Mouse (Mus musculus) left cerebral cortex, postnatal 10 days (tissue): ENCODE measurements around the gene Arfip2. TPM values are rescaled to one million over a fixed set of nuclear protein-coding genes. Genes with fewer than 3 reads are reported as not detected.

Source experiments
- DNase-seq, 2 experiments: peaks; one replicate each; pipeline ENCODE4 v3.0.0; 2021 to 2022; ENCODE audit warnings: low spot score in 2 of 2, mixed read lengths in 1 of 2; ENCODE audit errors: extremely low spot score in 1 of 2
- intact Hi-C: fragments of 180-260 bp; cut with DNase I; formaldehyde crosslinking; loops from one replicate; pipeline ENCODE4 v1.15.1; 2025
- total RNA-seq, 2 experiments: library from RNA; stranded (reverse); gene quantifications; 2 replicates each; pipeline ENCODE4 v1.2.3; 2021

Arfip2 gene
- total RNA-seq, result 10 to 100 TPM; 88.1 to 97.9 TPM

DNA sequence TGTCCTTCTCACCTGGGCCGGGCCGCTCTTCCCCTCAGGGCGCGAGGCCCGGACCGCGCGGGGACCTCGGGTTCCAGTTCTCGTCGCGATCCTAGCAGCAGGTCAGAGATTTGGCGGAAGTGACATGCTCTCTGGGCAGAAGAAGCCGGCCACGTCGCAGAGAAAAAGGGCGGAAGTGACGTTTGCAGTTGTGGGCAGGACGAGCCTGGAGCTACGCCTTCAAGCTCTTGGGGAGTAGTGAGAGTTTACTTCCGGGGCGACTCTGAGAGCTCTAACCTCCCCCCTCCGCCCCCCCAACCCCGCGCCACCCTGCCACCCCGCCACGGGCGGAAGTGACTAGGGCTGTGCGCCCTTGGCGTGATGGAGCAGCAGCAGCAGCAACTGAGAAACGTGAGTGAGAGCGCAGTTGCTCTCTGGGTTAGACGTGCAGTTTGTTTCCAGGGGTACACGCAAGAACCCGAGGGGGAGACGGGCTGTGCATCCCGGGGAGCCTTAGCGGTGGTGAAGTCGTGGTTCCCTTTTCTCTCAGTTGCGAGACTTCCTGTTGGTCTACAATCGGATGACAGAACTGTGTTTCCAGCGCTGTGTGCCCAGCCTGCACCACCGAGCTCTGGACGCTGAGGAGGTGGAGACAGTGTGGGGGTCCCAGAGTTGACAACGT, at the start of gene Arfip2, which contains the start of gene Gm45799:
Arfip2 (minus strand) TSS at position 184 of the 661 bp plus-strand sequence.
Gm45799 (plus strand) TSS at position 320 of the 661 bp plus-strand sequence.
- intact Hi-C loops, result loop anchor here (5.0 kb wide), 1 partner anchor 172 kb away; the partner anchor contains the start of gene Mrpl17
- peak; percentile 96 to 99 for DNase-seq

DNA sequence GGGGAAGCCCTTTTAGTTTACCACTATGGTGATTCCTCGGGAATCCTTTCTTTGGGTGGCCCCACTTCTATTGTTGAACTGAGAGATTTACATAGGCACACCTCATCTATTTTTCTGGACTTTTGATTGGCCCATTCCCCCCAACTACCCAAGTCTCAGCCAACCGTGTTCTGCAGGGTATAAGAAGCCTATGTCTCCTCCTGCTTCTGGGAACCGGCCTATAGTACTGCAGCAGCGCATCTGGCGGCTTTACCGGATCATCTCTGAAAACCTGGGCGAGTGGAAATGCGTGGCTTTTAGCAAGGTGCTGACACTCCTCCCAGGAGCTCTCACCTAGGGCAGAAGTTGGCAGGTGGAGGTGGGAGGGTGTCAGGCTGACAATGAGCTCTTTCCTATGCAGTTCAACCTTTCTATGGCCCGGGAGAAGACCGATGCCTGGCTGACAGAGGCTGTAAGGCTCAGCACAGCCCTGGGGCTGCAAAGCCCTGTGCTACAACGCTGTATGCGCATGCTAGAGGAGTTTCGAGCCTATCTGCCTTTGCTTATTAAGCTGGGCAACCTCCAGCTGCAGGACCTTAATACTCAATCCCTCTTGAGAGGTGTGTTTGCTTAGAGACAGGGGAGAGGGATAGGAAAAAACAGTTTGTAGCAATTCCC, 45.5 kb upstream of the Arfip2 start:
- DNase-seq, result no peak
- intact Hi-C loops, result no loop called here

DNA sequence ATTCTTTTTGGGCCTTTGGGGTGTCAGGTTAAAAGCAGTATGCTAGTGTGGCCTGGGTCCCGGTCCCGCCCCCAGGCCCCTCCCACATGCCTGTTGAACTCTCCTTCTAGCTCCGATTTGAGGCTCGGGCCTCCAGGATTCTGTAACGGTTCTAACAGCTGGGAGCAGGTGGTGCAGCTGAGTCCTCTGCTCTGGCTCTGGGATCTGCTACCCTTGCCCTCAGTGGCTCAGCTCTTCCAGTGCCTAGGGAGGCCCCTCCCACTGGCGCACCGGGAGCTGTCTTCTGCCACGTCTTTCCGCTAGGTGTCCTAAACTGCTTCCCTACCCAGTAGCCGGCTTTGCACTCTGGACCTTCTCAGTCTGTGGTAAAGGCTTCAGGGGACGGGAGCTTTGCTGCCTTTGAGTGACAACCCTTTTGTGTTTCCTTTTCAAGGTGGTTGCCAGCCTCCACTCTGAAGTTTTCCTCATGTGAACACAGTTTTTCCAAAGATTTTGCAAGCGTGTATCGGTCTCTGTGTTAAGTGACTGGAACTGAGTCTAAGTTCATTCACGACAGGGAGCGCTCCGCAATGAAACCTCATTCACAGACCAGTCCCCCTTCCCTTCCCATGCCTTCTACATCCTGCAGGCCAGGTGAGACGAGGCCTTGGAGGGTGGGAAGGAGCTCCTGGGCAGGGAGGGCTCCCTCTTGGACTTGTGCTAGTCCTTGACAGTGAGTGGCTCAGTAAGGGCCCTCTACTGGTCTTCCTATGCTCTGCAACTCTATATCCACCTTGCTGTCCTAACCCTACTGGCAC, 10.6 kb upstream of the Arfip2 start, which contains the start of gene Dnhd1:
Dnhd1 (plus strand) TSS at position 189 of the 797 bp plus-strand sequence.
- intact Hi-C loops, result loop anchor here (5.0 kb wide), 1 partner anchor 76 kb away; no protein-coding TSS in a partner anchor
- DNase-seq, result peak in 1 of 2 experiments; percentile 79

DNA sequence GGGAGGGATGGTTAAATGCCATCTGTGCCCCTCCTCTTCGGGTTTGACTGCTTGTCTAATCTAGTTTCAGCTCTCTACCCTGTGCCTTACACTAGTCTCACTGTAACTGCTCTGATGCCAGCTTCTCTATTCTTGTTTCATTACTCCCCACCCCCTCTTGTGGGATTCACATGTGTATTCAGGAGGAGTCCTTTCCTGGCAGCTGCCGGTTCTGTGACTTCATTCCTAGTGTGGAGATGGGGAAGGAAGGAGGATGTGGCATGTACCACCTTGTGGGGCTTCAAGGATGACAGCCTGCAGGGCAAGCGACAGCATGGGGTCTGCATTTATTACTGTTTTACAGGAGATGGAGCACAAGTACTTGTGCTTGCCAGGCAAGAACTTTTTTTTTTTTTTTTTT, 1.7 kb upstream of the Arfip2 start:
- intact Hi-C loops, result loop anchor here (5.0 kb wide), 1 partner anchor 170 kb away; the partner anchor contains the start of gene Mrpl17

DNA sequence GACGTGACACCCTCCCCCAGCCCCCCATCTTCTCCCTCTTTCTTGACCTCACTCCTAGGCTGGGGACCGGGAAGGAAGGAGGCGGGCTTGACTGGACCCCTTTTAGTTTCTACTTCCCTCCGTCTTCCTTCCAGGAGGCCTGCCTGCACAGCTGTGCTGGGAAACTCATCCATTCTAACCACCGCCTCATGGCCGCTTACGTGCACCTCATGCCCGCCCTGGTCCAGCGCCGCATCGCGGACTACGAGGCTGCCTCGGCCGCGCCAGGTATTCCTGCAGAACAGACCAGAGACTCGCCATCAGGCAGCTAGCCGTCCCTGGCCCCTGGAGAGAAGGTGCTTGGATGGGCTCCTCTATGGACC, 659 bp upstream of the Arfip2 start:
- intact Hi-C loops, result loop anchor here (5.0 kb wide), 1 partner anchor 171 kb away; the partner anchor contains the start of gene Mrpl17
- DNase-seq, result no peak

More for the DNA sequence above, 1.7 kb upstream of the Arfip2 start:
- peak in 1 of 2 experiments; percentile 21 for DNase-seq

DNA sequence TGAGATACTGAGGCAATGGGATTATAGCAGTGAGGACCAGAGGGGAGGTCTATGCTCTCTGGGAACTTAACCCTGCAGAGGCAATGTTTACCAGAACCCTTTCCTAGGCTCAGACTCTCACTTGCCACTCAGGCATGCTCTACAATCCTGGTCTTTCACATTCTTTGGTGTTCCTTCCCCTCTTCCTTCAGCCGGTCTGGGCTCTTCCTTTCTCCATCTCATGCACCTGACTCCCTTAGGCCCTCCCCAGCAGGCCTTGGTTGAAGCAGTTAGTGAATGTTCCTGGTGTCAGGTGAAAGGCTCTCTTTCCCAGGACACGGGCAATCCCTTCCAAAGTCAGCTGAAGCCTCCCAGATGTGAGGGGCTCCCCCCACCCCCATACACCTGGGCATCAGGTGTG, 460 bp downstream of the Arfip2 start, which contains the start of gene Timm10b:
Timm10b (plus strand) TSS at position 301 of the 400 bp plus-strand sequence.
- DNase-seq, result no peak
- intact Hi-C loops, result loop anchor here (5.0 to 10.0 kb wide), 2 partner anchors 95 to 173 kb away; partner anchors contain the start of genes Ilk, Mrpl17 and Rrp8

DNA sequence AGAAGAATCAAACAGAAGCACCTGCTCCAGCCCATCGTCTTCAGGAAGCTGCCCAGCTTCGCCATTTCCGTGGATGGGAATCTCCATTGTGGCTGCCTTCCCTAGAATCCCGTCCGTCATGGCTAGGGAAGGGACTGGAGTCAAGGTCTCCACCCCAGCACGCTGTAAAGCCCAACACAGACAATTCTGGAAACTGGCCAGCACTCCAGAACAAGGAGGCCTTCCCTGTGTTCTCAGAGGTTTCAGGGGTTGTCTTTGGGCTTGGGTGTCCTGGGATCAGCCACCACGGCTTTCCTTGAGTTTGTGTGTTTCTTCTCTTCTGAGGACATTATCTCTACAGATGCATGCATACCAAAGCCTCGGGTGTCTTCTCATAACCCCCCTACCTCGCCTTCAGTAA, 912 bp downstream of the Arfip2 start:
- peak in 1 of 2 experiments; percentile 45 for DNase-seq

DNA sequence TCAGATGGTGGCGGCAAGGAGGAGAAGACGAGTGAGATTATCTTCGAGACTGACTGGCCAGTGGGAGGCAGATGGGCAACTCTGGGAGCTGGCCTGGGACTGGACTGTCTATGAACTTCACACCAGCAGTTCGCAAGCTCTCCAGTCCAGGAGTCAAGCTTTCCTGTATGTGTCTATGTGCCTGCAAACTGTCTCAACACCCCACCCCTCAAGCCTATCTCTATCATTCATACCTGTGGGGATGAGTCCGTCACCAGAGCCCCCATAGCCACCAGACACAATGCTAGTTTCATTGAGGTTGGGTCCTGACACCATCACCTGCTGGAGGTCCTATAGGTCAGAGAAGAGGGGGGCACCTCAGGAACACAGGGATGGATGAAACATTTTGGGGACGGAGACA, 1.4 kb downstream of the Arfip2 start:
- intact Hi-C loops, result loop anchor here (10.0 kb wide), 1 partner anchor 96 kb away; the partner anchor contains the start of genes Ilk and Rrp8

More for the DNA sequence above, 912 bp downstream of the Arfip2 start:
- intact Hi-C loops, result loop anchor here (10.0 kb wide), 1 partner anchor 95 kb away; the partner anchor contains the start of genes Ilk and Rrp8

DNA sequence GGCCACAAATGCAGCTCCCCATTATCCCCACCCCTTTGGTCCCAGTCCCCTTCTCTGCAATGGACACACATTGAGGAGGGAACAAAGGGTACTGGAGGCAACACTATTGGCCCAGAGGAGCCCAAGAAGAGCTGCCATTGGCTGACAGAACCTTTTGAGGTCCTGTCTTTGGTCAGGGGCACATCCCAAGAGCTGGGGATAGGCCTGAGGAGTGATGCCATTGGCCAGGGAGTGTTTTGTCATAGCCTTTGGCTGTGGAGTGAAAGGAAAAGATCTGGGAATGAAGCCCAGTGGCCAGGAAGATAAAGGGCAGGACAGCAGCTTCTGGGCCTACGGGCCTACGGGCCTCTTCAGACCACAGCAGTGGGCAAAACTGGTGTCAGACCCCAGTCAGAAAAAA, 4.5 kb downstream of the Arfip2 start:
- intact Hi-C loops, result loop anchor here (10.0 kb wide), 1 partner anchor 99 kb away; the partner anchor contains the start of genes Ilk and Rrp8
- DNase-seq, result no peak

More for the DNA sequence above, 1.4 kb downstream of the Arfip2 start:
- no peak for DNase-seq

DNA sequence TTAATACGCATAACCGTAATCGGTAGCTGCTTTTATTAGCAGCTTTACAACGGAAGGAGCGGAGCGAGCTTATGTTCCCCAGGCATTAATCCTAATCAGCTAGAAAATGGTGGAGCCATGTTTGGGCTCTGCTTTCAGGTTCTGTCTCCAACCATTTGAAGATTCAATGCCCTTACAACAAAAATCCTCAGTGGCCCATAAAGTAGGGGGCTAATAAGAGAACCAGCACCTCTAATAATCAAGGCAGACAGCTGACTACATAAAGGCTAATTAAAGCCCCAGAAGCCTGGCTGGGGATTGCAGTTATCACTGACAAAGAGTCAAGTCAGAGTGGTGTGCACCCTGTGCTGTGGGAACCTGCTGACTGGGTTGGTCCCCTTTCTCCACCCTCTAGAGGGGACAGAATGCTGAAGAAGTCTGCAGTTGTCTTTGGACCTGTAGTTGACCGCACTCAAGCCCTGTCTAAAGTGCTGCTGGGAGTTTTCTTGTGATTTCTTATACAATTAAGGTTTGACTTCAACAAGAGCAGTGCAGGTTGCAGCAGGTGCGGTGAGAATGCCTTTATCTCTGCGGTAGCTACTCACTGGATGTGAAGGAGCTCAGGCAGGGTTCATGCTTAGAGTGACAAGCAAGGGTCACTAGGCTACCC, 5.8 kb downstream of the Arfip2 start:
- DNase-seq, result no peak
- intact Hi-C loops, result loop anchor here (5.0 to 10.0 kb wide), 2 partner anchors 57 to 100 kb away; partner anchors contain the start of genes Ilk and Rrp8

DNA sequence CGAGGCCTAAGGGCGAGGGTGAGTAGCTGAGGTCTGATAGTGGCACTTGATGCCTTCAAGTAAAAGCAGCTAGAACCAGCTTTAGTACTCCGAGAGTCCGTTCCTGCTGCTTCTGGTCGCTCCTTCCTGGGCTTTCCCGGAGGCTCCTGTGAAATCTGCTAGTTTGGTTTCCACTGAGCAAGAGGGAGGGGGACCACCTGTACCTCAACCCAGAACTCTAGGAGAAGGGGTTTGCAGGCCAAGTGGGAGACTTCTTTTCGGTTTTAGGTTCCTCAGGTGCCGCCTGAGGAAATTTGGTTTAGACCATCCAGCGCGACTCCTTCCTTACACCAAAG, 6.4 kb downstream of the Arfip2 start:
- intact Hi-C loops, result loop anchor here (5.0 to 10.0 kb wide), 2 partner anchors 56 to 101 kb away; partner anchors contain the start of genes Ilk and Rrp8
- no peak for DNase-seq

DNA sequence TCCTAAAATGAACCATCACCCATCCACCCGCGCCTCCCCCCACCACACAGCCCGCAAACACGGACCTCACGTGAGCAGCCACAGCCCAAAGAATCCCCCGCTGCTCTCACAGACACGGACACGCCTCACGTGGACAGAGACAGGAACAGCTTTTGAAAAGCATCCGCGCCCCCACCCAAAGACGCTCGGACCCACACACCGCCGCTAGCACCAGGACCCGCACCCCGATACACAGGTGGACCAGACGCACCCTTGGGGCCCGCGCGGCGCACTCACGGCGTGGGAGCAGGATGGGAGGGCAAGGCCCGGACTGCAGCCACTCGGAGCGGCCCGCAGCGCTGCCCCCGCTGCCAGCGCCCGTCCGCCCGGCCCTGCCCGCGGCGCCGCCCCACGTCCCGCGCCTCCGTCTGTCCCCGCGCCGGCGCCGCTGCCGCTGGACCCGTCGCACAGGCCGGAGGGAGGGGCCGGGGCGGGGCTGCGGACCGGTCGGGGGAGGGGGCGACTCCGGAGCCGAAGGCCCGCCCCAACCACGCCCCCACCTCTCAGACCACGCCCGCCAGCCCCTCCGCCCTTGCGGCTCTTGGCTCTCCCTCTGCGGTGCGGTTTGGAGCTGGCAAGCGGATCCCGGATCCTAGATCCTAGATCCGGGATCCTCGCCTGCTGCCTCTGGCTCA, 7.0 kb downstream of the Arfip2 start, which contains the start of gene Trim3:
Trim3 (minus strand) TSS at position 445 of the 674 bp plus-strand sequence.
- peak; percentile 79 to 95 for DNase-seq
- intact Hi-C loops, result loop anchor here (5.0 to 10.0 kb wide), 2 partner anchors 56 to 102 kb away; partner anchors contain the start of genes Ilk and Rrp8

DNA sequence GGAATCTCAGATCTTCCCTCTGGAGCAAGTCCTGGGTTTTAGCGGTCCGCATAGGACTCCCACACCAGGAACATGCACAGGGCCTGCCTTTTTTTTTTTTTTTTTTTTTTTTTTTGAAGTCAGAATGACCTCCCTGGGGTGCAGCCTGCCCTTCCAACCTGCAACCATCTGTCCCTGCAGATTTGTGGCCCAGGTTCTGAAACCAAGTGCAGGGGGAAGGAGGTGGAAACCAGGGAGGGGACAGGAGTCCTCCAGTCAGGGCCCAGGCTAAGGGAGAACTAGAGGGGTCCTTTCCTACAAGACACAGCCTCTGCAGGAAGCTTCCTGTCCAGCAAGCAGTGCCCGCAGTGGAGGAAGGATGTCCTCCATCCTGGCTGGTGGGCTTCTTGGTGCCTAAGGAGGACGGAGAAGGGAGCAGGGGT, 7.7 kb downstream of the Arfip2 start:
- intact Hi-C loops, result loop anchor here (5.0 to 10.0 kb wide), 2 partner anchors 55 to 102 kb away; partner anchors contain the start of genes Ilk and Rrp8

DNA sequence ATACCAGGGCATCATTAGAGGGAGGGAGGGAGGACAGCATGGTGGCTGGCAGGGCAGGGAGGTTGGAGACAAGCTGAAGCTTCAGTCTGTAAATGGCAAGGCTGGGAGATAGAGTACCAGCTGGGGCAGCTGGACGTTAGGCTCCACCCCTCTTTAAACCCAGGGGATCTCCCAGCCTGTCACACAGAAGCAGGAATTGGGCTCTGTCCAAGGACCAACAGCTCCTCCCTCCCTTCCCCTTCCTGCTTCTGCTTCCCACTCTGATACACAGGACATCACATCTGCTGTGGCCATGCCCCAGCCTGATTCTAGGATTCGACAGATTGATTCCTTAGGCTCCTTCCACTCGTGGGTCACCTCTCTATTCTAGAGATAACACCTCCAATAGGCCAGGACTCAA, 11.6 kb downstream of the Arfip2 start:
- intact Hi-C loops, result no loop called here
- DNase-seq, result peak; percentile 32 to 84

More for the DNA sequence above, 7.7 kb downstream of the Arfip2 start:
- DNase-seq, result peak in 1 of 2 experiments; percentile 53

DNA sequence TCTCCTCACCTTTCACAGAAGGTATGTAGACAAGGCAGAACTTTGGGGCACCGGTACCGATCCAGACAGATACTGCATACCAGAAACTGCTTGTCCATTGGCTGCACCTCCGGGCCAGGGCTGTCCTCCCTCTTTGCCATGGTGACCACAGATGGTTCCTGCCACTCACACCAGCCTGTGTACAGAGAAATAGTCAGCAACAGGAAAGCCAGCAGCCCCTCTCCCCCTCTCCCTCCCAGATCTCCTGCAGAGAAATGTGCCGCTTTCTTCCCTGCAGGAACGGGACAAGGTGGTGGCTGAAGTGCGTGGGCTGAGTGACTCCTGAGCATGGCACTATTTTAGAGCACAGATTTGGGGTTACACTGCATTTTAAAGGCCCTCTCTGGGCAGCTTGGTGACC, 14.8 kb downstream of the Arfip2 start:
- intact Hi-C loops, result no loop called here
- DNase-seq, result no peak

DNA sequence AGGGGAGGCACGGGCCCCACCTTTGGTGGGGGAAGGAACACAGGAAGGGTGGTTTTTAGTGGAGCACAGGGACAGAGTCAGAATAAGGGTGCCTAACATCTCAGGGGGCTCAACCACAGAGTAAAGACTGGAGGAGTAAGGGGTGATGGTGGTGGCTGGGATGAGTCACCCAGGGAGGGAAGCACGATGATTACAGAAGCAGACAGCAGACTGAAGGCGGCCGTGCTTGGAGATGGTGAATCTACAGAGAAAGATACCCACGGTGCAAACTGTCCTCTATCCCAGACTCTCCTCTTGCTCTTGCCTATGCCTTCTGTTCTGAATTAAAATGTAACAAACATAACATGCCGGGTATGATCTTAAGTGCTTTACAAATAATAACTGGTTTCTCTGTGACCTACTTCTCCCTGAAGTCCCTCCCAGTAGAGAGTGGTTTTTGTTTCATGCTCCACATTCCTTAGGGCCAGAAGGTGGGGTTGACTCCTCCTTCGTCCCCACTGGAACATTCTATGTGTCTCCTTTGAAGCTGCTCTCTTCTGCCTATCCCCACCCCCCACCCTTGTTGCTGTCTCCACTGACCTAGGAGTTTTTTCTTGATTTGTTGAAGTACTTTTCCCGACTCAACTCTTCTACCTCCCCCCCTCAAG, 18.4 kb downstream of the Arfip2 start:
- DNase-seq, result no peak
- intact Hi-C loops, result no loop called here

DNA sequence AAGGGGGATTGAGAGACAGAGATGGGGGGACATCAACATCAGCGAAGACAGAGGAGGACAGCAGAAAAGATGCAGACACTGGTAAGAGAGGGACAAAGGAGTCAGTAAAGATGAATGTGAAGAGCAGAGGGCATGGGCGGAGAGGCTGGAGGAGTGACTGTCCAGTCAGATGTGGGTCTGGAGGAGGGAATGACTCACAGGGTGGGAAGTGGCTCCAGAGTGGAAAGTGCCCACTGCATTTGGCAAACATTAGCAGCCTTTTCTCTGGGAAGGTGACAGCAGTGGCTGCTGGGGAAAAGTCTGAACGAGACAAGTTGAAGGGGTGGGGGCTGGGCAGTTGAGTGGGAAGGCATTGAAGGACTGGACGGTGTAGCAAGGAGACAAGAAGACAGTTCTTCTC, 19.2 kb downstream of the Arfip2 start:
- intact Hi-C loops, result no loop called here
- DNase-seq, result no peak
